Mouse (Mus musculus) lung, postnatal 0 days (tissue): Measurements from ENCODE around the gene Pde4d. TPM values are rescaled to one million over a fixed set of nuclear protein-coding genes. Genes with fewer than 3 reads are reported as not detected.

Experiments used
- ATAC-seq: fragments of 200-750 bp; cut with Nextera tagmentation; 2 replicates; pipeline ENCODE4 v1.8.0; 2017; ENCODE audit warnings: moderate library complexity
- DNase-seq: peaks from one replicate; pipeline ENCODE4 v3.0.0-alpha.2; 2016; ENCODE audit warnings: low spot score
- H3K27ac ChIP-seq: fragments of 300-500 bp; sonication (generic); 2 replicates; pipeline ENCODE4 v1.5.1; 2014; ENCODE audit warnings: antibody characterized with exemption, mild to moderate bottlenecking, low read length, mixed read lengths
- H3K27me3 ChIP-seq: fragments of 300-500 bp; sonication (generic); replicated peaks from 2 replicates; pipeline ENCODE4 v1.6.1; 2014; ENCODE audit warnings: low read length, mixed read lengths; ENCODE audit not compliant: insufficient read depth
- H3K36me3 ChIP-seq: fragments of 300-500 bp; sonication (generic); 2 replicates; pipeline ENCODE4 v1.6.1; 2014; ENCODE audit warnings: low read length, mixed read lengths; ENCODE audit not compliant: insufficient read depth
- H3K4me1 ChIP-seq: fragments of 300-500 bp; sonication (generic); 2 replicates; pipeline ENCODE4 v1.6.1; 2014; ENCODE audit warnings: antibody characterized with exemption, low read depth, low read length, mixed read lengths; ENCODE audit not compliant: insufficient read depth
- H3K4me2 ChIP-seq: fragments of 300-500 bp; sonication (generic); replicated peaks from 2 replicates; pipeline ENCODE4 v1.6.1; 2014; ENCODE audit warnings: low read depth, mild to moderate bottlenecking, low read length, moderate library complexity, mixed read lengths
- H3K4me3 ChIP-seq: fragments of 300-500 bp; sonication (generic); 2 replicates; pipeline ENCODE4 v1.5.1; 2014; ENCODE audit warnings: low read depth, low read length
- H3K9ac ChIP-seq: fragments of 300-500 bp; sonication (generic); replicated peaks from 2 replicates; pipeline ENCODE4 v1.6.1; 2014; ENCODE audit warnings: low read depth, mild to moderate bottlenecking
- H3K9me3 ChIP-seq: fragments of 300-500 bp; sonication (generic); 2 replicates; pipeline ENCODE4 v1.6.1; 2016; ENCODE audit warnings: low read length, mixed read lengths
- CTCF ChIP-seq: IDR thresholded peaks from 2 replicates; pipeline ENCODE4 v1.5.1; 2016; ENCODE audit warnings: antibody characterized with exemption, mild to moderate bottlenecking
- EP300 ChIP-seq: IDR thresholded peaks from 2 replicates; pipeline ENCODE4 v1.6.1; 2016; ENCODE audit warnings: antibody characterized with exemption, mild to moderate bottlenecking, control low read depth
- WGBS: fragments of 180-500 bp; shearing (Covaris S2); extraction: QIAGEN DNeasy Blood & Tissue Kit; methylation state at CpG from one replicate; pipeline ENCODE4 v1.1.7; 2014; 5-methylcytosine and 5-hydroxymethylcytosine counted together
- polyA plus RNA-seq: library from polyadenylated mRNA; unstranded; fragments of >200 nt; fragmentation: Nextera tagmentation; extraction: Ambion mirVana; gene quantifications from 2 replicates; pipeline ENCODE4 v1.2.1, GENCODE M21; 2015

Pde4d gene
- polyA plus RNA-seq, 1 experiment from 2014 or later: 19.7 TPM

- no peak overlapping the region for H3K9ac ChIP-seq
- H3K4me1 ChIP-seq: peaks cover 7% of the 10 kb centered on the region; the same call in 1 of the 2 replicates
- DNase-seq (no peak), ATAC-seq (no peak)
- H3K27ac ChIP-seq: no peak overlapping the region
- TF ChIP-seq CTCF (no peak), EP300 (no peak)
- WGBS: 72% methylated on average over 7 of the region's 7 CpGs
- no peaks in the 10 kb centered on the region for H3K27me3 ChIP-seq
- no peaks in the 10 kb centered on the region for H3K9me3 ChIP-seq
- no peak overlapping the region for H3K4me3 ChIP-seq
- no peaks in the 10 kb centered on the region for H3K36me3 ChIP-seq
- no peak overlapping the region for H3K4me2 ChIP-seq
Observed at GRCm38 (mm10) chr13:109298852-109299251, 849.1 kb downstream of the Pde4d start.

- no peaks in the 10 kb centered on the region for H3K9me3 ChIP-seq
- ATAC-seq (no peak), DNase-seq (no peak)
- H3K27me3 ChIP-seq: no peaks in the 10 kb centered on the region
- H3K9ac ChIP-seq: no peak overlapping the region
- no peak overlapping the region for H3K4me2 ChIP-seq
- H3K36me3 ChIP-seq: no peaks in the 10 kb centered on the region
- WGBS: 82% methylated on average over 12 of the region's 12 CpGs
- H3K27ac ChIP-seq: no peak overlapping the region
- peaks cover 7% of the 10 kb centered on the region; the same call in 1 of the 2 replicates for H3K4me1 ChIP-seq
- TF ChIP-seq EP300: no peak
- no peak for TF ChIP-seq CTCF
- H3K4me3 ChIP-seq: no peak overlapping the region
Observed at GRCm38 (mm10) chr13:109299511-109300250, 849.9 kb downstream of the Pde4d start.

- 55% methylated on average over 7 of the region's 7 CpGs for WGBS
- DNase-seq: no peak
- H3K36me3 ChIP-seq: no peaks in the 10 kb centered on the region
- no peaks in the 10 kb centered on the region for H3K9me3 ChIP-seq
- TF ChIP-seq CTCF: no peak
- no peak for TF ChIP-seq EP300
- no peak overlapping the region for H3K27ac ChIP-seq
- no peak overlapping the region for H3K4me3 ChIP-seq
- no peak for ATAC-seq
- H3K27me3 ChIP-seq: no peaks in the 10 kb centered on the region
- no peak overlapping the region for H3K4me2 ChIP-seq
- no peaks in the 10 kb centered on the region for H3K4me1 ChIP-seq
- H3K9ac ChIP-seq: no peak overlapping the region
Observed at GRCm38 (mm10) chr13:109312542-109312941, 862.8 kb downstream of the Pde4d start.

- H3K27ac ChIP-seq: peak overlapping the region; percentile 63
- 12% methylated on average over 9 of the region's 9 CpGs for WGBS
- no peak overlapping the region for H3K4me3 ChIP-seq
- H3K4me1 ChIP-seq: no peaks in the 10 kb centered on the region
- no peaks in the 10 kb centered on the region for H3K36me3 ChIP-seq
- peak; percentile 94 for ATAC-seq
- no peaks in the 10 kb centered on the region for H3K27me3 ChIP-seq
- TF ChIP-seq CTCF (no peak), EP300 (peak; percentile 97)
- H3K4me2 ChIP-seq: 0 out of 2 replicates have a peak overlapping the region, but pooled peaks have one; percentile 8
- H3K9me3 ChIP-seq: no peaks in the 10 kb centered on the region
- peak; percentile 92 for DNase-seq
- H3K9ac ChIP-seq: no peak overlapping the region
Observed at GRCm38 (mm10) chr13:109315608-109316007, 865.9 kb downstream of the Pde4d start.

GRCm38 (mm10) chr13:109317644-109318043 lies 867.9 kb downstream of the Pde4d start:
- Histone ChIP-seq H3K27ac (no peak overlapping the region), H3K4me2 (no peak overlapping the region), H3K36me3 (no peaks in the 10 kb centered on the region), H3K9me3 (no peaks in the 10 kb centered on the region), H3K4me3 (no peak overlapping the region), H3K4me1 (no peaks in the 10 kb centered on the region), H3K9ac (no peak overlapping the region), H3K27me3 (no peaks in the 10 kb centered on the region)
- no peak for TF ChIP-seq CTCF
- WGBS: 82% methylated on average over 2 of the region's 2 CpGs
- DNase-seq (no peak), ATAC-seq (no peak)

GRCm38 (mm10) chr13:109318434-109318998 lies 868.8 kb downstream of the Pde4d start:
- Histone ChIP-seq H3K9ac (no peak overlapping the region), H3K27me3 (no peaks in the 10 kb centered on the region), H3K4me2 (no peak overlapping the region), H3K27ac (peak overlapping the region; percentile 70), H3K4me3 (no peak overlapping the region), H3K36me3 (no peaks in the 10 kb centered on the region), H3K4me1 (no peaks in the 10 kb centered on the region), H3K9me3 (no peaks in the 10 kb centered on the region)
- peak; percentile 31 for DNase-seq
- TF ChIP-seq CTCF (no peak), EP300 (no peak)
- 29% methylated on average over 3 of the region's 3 CpGs for WGBS
- peak; percentile 37 for ATAC-seq
